Mouse (Mus musculus) MEL (cell line): ENCODE results near the gene Pde4dip. TPM values are rescaled to one million over a fixed set of nuclear protein-coding genes. Genes with fewer than 3 reads are reported as not detected.

Experiments used
- DNase-seq: peaks from one replicate; pipeline ENCODE4 v3.0.0; 2011; ENCODE audit warnings: low read depth, low spot score
- H3K27ac ChIP-seq: 2 replicates; pipeline ENCODE4 v1.5.1; 2012; ENCODE audit warnings: low read depth, mild to moderate bottlenecking, control low read depth, low read length, moderate library complexity; ENCODE audit not compliant: control insufficient read depth
- H3K27me3 ChIP-seq, 2 experiments: fragments of 150-350 bp in 1 of 2; sonication (generic) in 1 of 2; 2 replicates each; pipeline ENCODE4 v1.6.1; 2012; ENCODE audit warnings: low read length in 2 of 2, mild to moderate bottlenecking in 2 of 2, improper control_type of control experiment in 1 of 2, moderate library complexity in 1 of 2; ENCODE audit not compliant: insufficient read depth in 2 of 2, control insufficient read depth in 1 of 2
- H3K36me3 ChIP-seq, 2 experiments: 2 replicates each; pipeline ENCODE4 v1.6.1; 2012 to 2014; ENCODE audit warnings: low read length in 2 of 2, improper control_type of control experiment in 1 of 2, inconsistent platforms in 1 of 2, mild to moderate bottlenecking in 1 of 2; ENCODE audit not compliant: insufficient read depth in 2 of 2, control insufficient read depth in 1 of 2
- H3K4me1 ChIP-seq, 2 experiments: fragments of 150-350 bp in 1 of 2; sonication (generic) in 1 of 2; 2 replicates each; pipeline ENCODE4 v1.6.1; 2012; ENCODE audit warnings: low read length in 2 of 2, improper control_type of control experiment in 1 of 2, mild to moderate bottlenecking in 1 of 2; ENCODE audit not compliant: insufficient read depth in 2 of 2, control insufficient read depth in 1 of 2
- H3K4me3 ChIP-seq, 2 experiments: fragments of 150-350 bp in 1 of 2; sonication (generic) in 1 of 2; 2 replicates each; pipeline ENCODE4 v1.5.1; 2012; ENCODE audit warnings: low read depth in 2 of 2, low read length in 2 of 2, mild to moderate bottlenecking in 2 of 2, moderate library complexity in 2 of 2, control low read depth in 1 of 2, improper control_type of control experiment in 1 of 2; ENCODE audit not compliant: control insufficient read depth in 1 of 2, insufficient read depth in 1 of 2
- H3K79me2 ChIP-seq: 2 replicates; pipeline ENCODE4 v1.6.1; 2012; ENCODE audit warnings: mild to moderate bottlenecking, low read length, moderate library complexity; ENCODE audit not compliant: control insufficient read depth, poor library complexity, insufficient read depth
- H3K9ac ChIP-seq: 2 replicates; pipeline ENCODE4 v1.6.1; 2012; ENCODE audit warnings: low read depth, mild to moderate bottlenecking, control low read depth, low read length, moderate library complexity; ENCODE audit not compliant: control insufficient read depth, poor library complexity, severe bottlenecking
- H3K9me3 ChIP-seq: fragments of 150-350 bp; sonication (generic); replicated peaks from 2 replicates; pipeline ENCODE4 v1.6.1; 2012; ENCODE audit warnings: mild to moderate bottlenecking, low read length, improper control_type of control experiment, moderate library complexity; ENCODE audit not compliant: insufficient read depth
- BHLHE40 ChIP-seq: IDR thresholded peaks from 2 replicates; pipeline ENCODE4 v1.6.1; 2012; ENCODE audit warnings: low read depth, mild to moderate bottlenecking, inconsistent platforms, low read length, improper control_type of control experiment, borderline replicate concordance
- CHD2 ChIP-seq: IDR thresholded peaks from 2 replicates; pipeline ENCODE4 v1.6.1; 2011; ENCODE audit warnings: low read length, improper control_type of control experiment
- CTCF ChIP-seq, 3 experiments: IDR thresholded peaks in 2 of 3; conservative IDR thresholded peaks in 1 of 3; 2 replicates each; pipeline ENCODE4 v1.5.1; 2011 to 2012; ENCODE audit warnings: low read length in 3 of 3, low read depth in 2 of 3, mild to moderate bottlenecking in 2 of 3, improper control_type of control experiment in 1 of 3, inconsistent platforms in 1 of 3, mixed read lengths in 1 of 3, moderate library complexity in 1 of 3; ENCODE audit not compliant: control insufficient read depth in 1 of 3, insufficient read depth in 1 of 3, poor library complexity in 1 of 3, severe bottlenecking in 1 of 3
- ETS1 ChIP-seq: IDR thresholded peaks from 2 replicates; pipeline ENCODE4 v1.6.1; 2012; ENCODE audit warnings: low read depth, mild to moderate bottlenecking, inconsistent platforms, low read length, improper control_type of control experiment, moderate library complexity
- GABPA ChIP-seq: IDR thresholded peaks from 2 replicates; pipeline ENCODE4 v1.6.1; 2012; ENCODE audit warnings: low read depth, mild to moderate bottlenecking, inconsistent platforms, low read length, improper control_type of control experiment, moderate library complexity
- HCFC1 ChIP-seq: IDR thresholded peaks from 2 replicates; pipeline ENCODE4 v1.6.1; 2012; ENCODE audit warnings: low read depth, mild to moderate bottlenecking, inconsistent platforms, low read length, improper control_type of control experiment, moderate library complexity
- JUND ChIP-seq: IDR thresholded peaks from 2 replicates; pipeline ENCODE4 v1.6.1; 2011; ENCODE audit warnings: low read depth, mild to moderate bottlenecking, improper control_type of control experiment, low read length
- KAT2A ChIP-seq: conservative IDR thresholded peaks from 2 replicates; pipeline ENCODE4 v1.6.1; 2012; ENCODE audit warnings: low read depth, low read length, improper control_type of control experiment, inconsistent platforms
- MAFK ChIP-seq: IDR thresholded peaks from 2 replicates; pipeline ENCODE4 v1.6.1; 2011; ENCODE audit warnings: low read depth, mild to moderate bottlenecking, low read length, improper control_type of control experiment, borderline replicate concordance
- MEF2A ChIP-seq: IDR thresholded peaks from 2 replicates; pipeline ENCODE4 v1.6.1; 2014; ENCODE audit warnings: low read depth, mild to moderate bottlenecking, inconsistent platforms, low read length, improper control_type of control experiment; ENCODE audit not compliant: poor library complexity, insufficient replicate concordance, severe bottlenecking; ENCODE audit errors: extremely low read depth
- MXI1 ChIP-seq: IDR thresholded peaks from 2 replicates; pipeline ENCODE4 v1.6.1; 2011; ENCODE audit warnings: mild to moderate bottlenecking, low read depth, low read length, improper control_type of control experiment
- MYC ChIP-seq: IDR thresholded peaks from 2 replicates; pipeline ENCODE4 v1.6.1; 2011; ENCODE audit warnings: low read depth, mild to moderate bottlenecking, low read length, improper control_type of control experiment, moderate library complexity
- NRF1 ChIP-seq: IDR thresholded peaks from 2 replicates; pipeline ENCODE4 v1.6.1; 2014; ENCODE audit warnings: low read depth, mild to moderate bottlenecking, inconsistent platforms, low read length, improper control_type of control experiment, moderate library complexity; ENCODE audit not compliant: poor library complexity, insufficient read depth, severe bottlenecking
- POLR2A ChIP-seq, 2 experiments: IDR thresholded peaks; 2 replicates each; pipeline ENCODE4 v1.6.1; 2011 to 2012; ENCODE audit warnings: low read length in 2 of 2, mild to moderate bottlenecking in 2 of 2, control low read depth in 1 of 2, improper control_type of control experiment in 1 of 2, low read depth in 1 of 2, moderate library complexity in 1 of 2; ENCODE audit not compliant: control insufficient read depth in 1 of 2, insufficient read depth in 1 of 2, poor library complexity in 1 of 2
- RAD21 ChIP-seq: IDR thresholded peaks from 2 replicates; pipeline ENCODE4 v1.6.1; 2011; ENCODE audit warnings: mild to moderate bottlenecking, low read depth, low read length, improper control_type of control experiment
- RCOR1 ChIP-seq: IDR thresholded peaks from 2 replicates; pipeline ENCODE4 v1.6.1; 2012; ENCODE audit warnings: low read depth, mild to moderate bottlenecking, inconsistent platforms, low read length, improper control_type of control experiment
- SIN3A ChIP-seq: IDR thresholded peaks from 2 replicates; pipeline ENCODE4 v1.6.1; 2012; ENCODE audit warnings: low read length, improper control_type of control experiment, inconsistent platforms
- SMC3 ChIP-seq: IDR thresholded peaks from 2 replicates; pipeline ENCODE4 v1.6.1; 2011; ENCODE audit warnings: low read depth, low read length, improper control_type of control experiment
- TCF12 ChIP-seq: IDR thresholded peaks from 2 replicates; pipeline ENCODE4 v1.6.1; 2014; ENCODE audit warnings: low read depth, mild to moderate bottlenecking, inconsistent platforms, low read length, improper control_type of control experiment, moderate library complexity
- USF2 ChIP-seq, 2 experiments: IDR thresholded peaks; 2 replicates each; pipeline ENCODE4 v1.6.1; 2011 to 2012; ENCODE audit warnings: improper control_type of control experiment in 2 of 2, low read length in 2 of 2, borderline replicate concordance in 1 of 2, inconsistent platforms in 1 of 2, low read depth in 1 of 2, mild to moderate bottlenecking in 1 of 2; ENCODE audit not compliant: insufficient read depth in 1 of 2
- ZC3H11A ChIP-seq: IDR thresholded peaks from 2 replicates; pipeline ENCODE4 v1.6.1; 2012; ENCODE audit warnings: low read depth, mild to moderate bottlenecking, inconsistent platforms, low read length, improper control_type of control experiment
- ZMIZ1 ChIP-seq: IDR thresholded peaks from 2 replicates; pipeline ENCODE4 v1.6.1; 2012; ENCODE audit warnings: low read depth, mild to moderate bottlenecking, inconsistent platforms, low read length, improper control_type of control experiment, moderate library complexity
- ZNF384 ChIP-seq: IDR thresholded peaks from 2 replicates; pipeline ENCODE4 v1.6.1; 2012; ENCODE audit warnings: low read depth, mild to moderate bottlenecking, inconsistent platforms, low read length, improper control_type of control experiment
- polyA plus RNA-seq, 2 experiments: library from polyadenylated mRNA; stranded (reverse) in 1 of 2; unstranded in 1 of 2; fragments of >175 nt in 1 of 2; fragments of >200 nt in 1 of 2; gene quantifications; 2 replicates each; pipeline versions ENCODE4 v1.2.1 to v1.2.4; 2012; ENCODE audit warnings: low replicate concordance in 2 of 2, low read depth in 1 of 2; ENCODE audit not compliant: insufficient read length in 2 of 2, insufficient read depth in 1 of 2, missing spikeins in 1 of 2
- total RNA-seq: library from RNA; depleted of rRNA; stranded (reverse); fragments of 300-350 nt; gene quantifications from 2 replicates; pipeline ENCODE4 v1.2.3, GENCODE M21; 2012

Gene Pde4dip
- total and polyA plus RNA-seq, 3 experiments = 47.6 to 52.4 TPM; not detected in 1

DNA sequence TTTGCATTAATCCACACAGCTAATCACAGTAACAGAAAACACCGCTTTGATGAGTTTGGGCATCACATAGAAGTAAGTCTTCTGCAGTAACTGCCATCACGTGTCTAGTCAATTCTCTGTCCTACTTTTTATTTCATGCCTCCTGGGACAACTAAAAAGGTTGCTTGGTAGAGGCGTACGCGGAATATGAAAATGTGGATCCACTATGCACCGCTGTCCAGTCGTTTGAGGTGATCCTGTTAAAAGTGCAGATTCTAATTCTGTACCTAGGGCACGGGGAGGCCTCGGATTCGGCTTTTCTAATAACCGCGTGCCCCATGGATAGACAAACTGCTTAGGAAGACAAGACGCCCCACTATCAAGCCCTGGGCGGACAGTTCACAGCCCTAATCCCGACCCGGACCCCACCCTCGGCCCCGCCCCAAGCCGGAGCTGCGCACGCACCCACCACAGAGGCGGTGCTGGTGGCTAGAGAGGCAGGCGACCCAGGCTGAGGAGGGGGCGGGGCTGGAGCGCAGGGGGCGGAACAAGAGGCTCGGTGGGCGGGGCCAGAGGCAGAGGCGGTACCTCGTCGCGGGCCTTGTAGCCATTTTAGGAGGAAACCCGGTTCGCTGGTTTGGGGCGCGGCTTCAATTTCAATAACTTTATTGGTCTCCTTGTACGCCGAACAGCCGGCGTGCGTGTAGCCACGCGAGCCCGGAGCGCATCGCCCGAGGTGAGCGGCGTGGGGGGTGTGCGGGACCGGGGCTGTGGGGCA, 230.7 kb downstream of the Pde4dip start, which contains the start of gene Prkab2 (continued):
- peak; percentile 47; the same call in 1 of the 2 replicates for TF ChIP-seq RCOR1
- TF ChIP-seq JUND = no peak
- TF ChIP-seq MAFK = 0 out of 2 replicates have a peak, but pooled peaks have one; percentile 35
- peak; percentile 80 for TF ChIP-seq TCF12
- TF ChIP-seq RAD21 = no peak
- no peak; the same call in 1 of the 2 replicates for TF ChIP-seq CHD2
- TF ChIP-seq NRF1 = peak; percentile 93
- peak; percentile 82; the same call in 1 of the 2 replicates for TF ChIP-seq GABPA
- TF ChIP-seq HCFC1 = peak; percentile 89
- TF ChIP-seq ETS1 = peak; percentile 80
- no peak; the same call in 1 of the 2 replicates for TF ChIP-seq KAT2A
- no peak; the same call in 1 of the 2 replicates for TF ChIP-seq ZC3H11A
- no peak for TF ChIP-seq USF2 (IDR thresholded peaks at IDR 0.05; ENCODE audit: borderline replicate concordance in 1 of 2, insufficient read depth in 1 of 2, low read depth in 1 of 2, low read length in 2 of 2)
- TF ChIP-seq MXI1 = peak; percentile 98
- no peak; the same call in 1 of the 2 replicates for TF ChIP-seq MEF2A
- peak; percentile 63 for TF ChIP-seq BHLHE40

DNA sequence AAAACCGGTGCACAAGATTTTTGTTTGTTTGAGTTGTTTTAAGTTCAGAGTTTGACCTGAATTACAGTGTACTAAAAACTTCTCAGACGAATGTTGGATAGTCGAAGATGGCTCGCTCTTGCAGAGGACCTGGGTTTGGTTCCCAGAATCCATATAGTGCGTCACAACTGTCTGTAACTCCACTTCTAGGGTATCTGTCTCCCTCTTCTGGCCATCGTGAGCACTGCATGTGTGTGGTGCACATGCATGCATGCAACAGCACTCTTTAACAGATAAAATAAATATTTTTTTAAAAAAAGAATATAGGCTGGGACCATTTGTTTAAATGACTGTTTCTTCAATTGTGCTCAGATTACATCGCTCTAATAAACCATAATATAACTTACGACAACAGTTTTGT, 233.6 kb downstream of the Pde4dip start:
- no peak overlapping the region for H3K27ac ChIP-seq
- no peak overlapping the region for H3K4me3 ChIP-seq
- peaks cover 3% of the 10 kb centered on the region; the same call in 1 of the 2 replicates for H3K79me2 ChIP-seq
- peak; percentile 85 for DNase-seq
- H3K36me3 ChIP-seq = peaks cover 0 to 15% of the 10 kb centered on the region in 2 experiments; a peak in 2 of 4 replicates
- H3K9ac ChIP-seq = no peak overlapping the region
- TF ChIP-seq SMC3 (peak; percentile 65), POLR2A (IDR thresholded peaks at IDR 0.05; ENCODE audit: control insufficient read depth in 1 of 2, insufficient read depth in 1 of 2, low read depth in 1 of 2, low read length in 2 of 2, poor library complexity in 1 of 2) (no peak), CTCF (IDR thresholded peaks at IDR 0.05 in 2 of 3, conservative IDR thresholded peaks at IDR 0.05 in 1 of 3; ENCODE audit: control insufficient read depth in 1 of 3, insufficient read depth in 1 of 3, low read depth in 2 of 3, low read length in 3 of 3, poor library complexity in 1 of 3, severe bottlenecking in 1 of 3) (peak; percentile 78 to 89 (median 83)), HCFC1 (no peak), RAD21 (peak; percentile 80), SIN3A (no peak), ZC3H11A (peak; percentile 36; the same call in 1 of the 2 replicates), KAT2A (no peak), ZNF384 (0 out of 2 replicates have a peak, but pooled peaks have one; percentile 29), MAFK (no peak), MYC (peak; percentile 66; the same call in 1 of the 2 replicates), ZMIZ1 (no peak), CHD2 (no peak)
- H3K9me3 ChIP-seq = no peaks in the 10 kb centered on the region
- H3K27me3 ChIP-seq = peaks cover 0 to 3% of the 10 kb centered on the region in 2 experiments; a peak in 3 of 4 replicates
- peaks cover 5 to 17% of the 10 kb centered on the region in 2 experiments for H3K4me1 ChIP-seq
